Mouse (Mus musculus) liver, adult 2 months (tissue): Measurements from ENCODE around the gene Ncoa7. TPM values are rescaled to one million over a fixed set of nuclear protein-coding genes. Genes with fewer than 3 reads are reported as not detected.

Experiments
- DNase-seq: peaks from one replicate; pipeline ENCODE4 v3.0.0-alpha.2; 2011; ENCODE audit warnings: low read depth, low spot score; ENCODE audit errors: extremely low read depth
- H3K27ac ChIP-seq: fragments of 200-500 bp; replicated peaks from 2 replicates; pipeline ENCODE4 v1.5.1; 2012; ENCODE audit warnings: low read depth, mild to moderate bottlenecking, control low read depth, inconsistent platforms, low read length; ENCODE audit not compliant: insufficient read depth
- H3K27me3 ChIP-seq: fragments of 200-500 bp; 2 replicates; pipeline ENCODE4 v1.6.1; 2012; ENCODE audit warnings: mild to moderate bottlenecking, moderate library complexity, low read length, inconsistent platforms; ENCODE audit not compliant: control insufficient read depth, insufficient read depth
- H3K36me3 ChIP-seq: fragments of 200-500 bp; 2 replicates; pipeline ENCODE4 v1.6.1; 2012; ENCODE audit warnings: low read length, inconsistent platforms; ENCODE audit not compliant: control insufficient read depth, insufficient read depth
- H3K4me1 ChIP-seq: fragments of 200-500 bp; 2 replicates; pipeline ENCODE4 v1.6.1; 2011; ENCODE audit warnings: low read length; ENCODE audit not compliant: control insufficient read depth, insufficient read depth
- H3K4me3 ChIP-seq: fragments of 200-500 bp; 2 replicates; pipeline ENCODE4 v1.5.1; 2011; ENCODE audit warnings: low read depth, mild to moderate bottlenecking, control low read depth, low read length, moderate library complexity; ENCODE audit not compliant: insufficient read depth
- H3K79me2 ChIP-seq: fragments of 200-500 bp; 2 replicates; pipeline ENCODE4 v1.6.1; 2012; ENCODE audit warnings: inconsistent platforms, mild to moderate bottlenecking, low read length, moderate library complexity; ENCODE audit not compliant: control insufficient read depth, insufficient read depth
- H3K9ac ChIP-seq: fragments of 200-500 bp; 2 replicates; pipeline ENCODE4 v1.6.1; 2012; ENCODE audit warnings: low read depth, mild to moderate bottlenecking, control low read depth, inconsistent platforms, low read length
- CTCF ChIP-seq: fragments of 200-500 bp; IDR thresholded peaks from 2 replicates; pipeline ENCODE4 v1.5.1; 2011; ENCODE audit warnings: low read depth, low read length, control low read depth
- POLR2A ChIP-seq: fragments of 200-500 bp; IDR thresholded peaks from 2 replicates; pipeline ENCODE4 v1.6.1; 2011; ENCODE audit warnings: low read length, control low read depth; ENCODE audit not compliant: insufficient read depth; ENCODE audit errors: extremely low read depth
- whole genome bisulfite sequencing: fragments of 180-500 bp; shearing (Covaris S2); methylation state at CpG from one replicate; pipeline ENCODE4 v1.1.7; 2018; 5-methylcytosine and 5-hydroxymethylcytosine counted together
- polyA plus RNA-seq: library from polyadenylated mRNA; depleted of rRNA; stranded (reverse); fragments of >200 nt; gene quantifications from 2 replicates; pipeline ENCODE4 v1.2.3, GENCODE M21; 2012
- total RNA-seq: library from RNA; depleted of rRNA; stranded (reverse); fragments of >200 nt; gene quantifications from 2 replicates; pipeline ENCODE4 v1.2.3, GENCODE M21; 2014

Ncoa7 gene
- total and polyA plus RNA-seq, 2 experiments = 0.27 to 2.1 TPM

DNA sequence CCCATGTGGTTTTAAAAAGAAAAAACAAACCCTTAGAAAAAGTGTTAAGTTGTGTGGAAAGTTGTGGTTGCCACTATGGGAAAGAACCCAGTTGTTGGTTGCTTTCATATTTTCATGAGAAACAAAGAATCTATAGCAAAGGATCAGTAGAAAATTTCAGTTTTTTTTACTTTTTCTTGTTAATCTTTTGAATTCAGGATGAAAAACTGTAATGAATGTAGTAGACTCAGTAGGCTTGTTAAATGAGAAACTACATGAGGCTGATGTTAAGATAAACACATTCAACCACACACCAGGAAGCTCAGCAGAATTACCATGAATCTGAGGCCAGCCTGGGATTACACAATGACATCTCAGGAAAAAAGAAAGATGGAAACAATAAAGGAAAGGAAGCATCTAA lies 87.0 kb downstream of the Ncoa7 start:
- H3K9ac ChIP-seq = no peak overlapping the region
- H3K36me3 ChIP-seq = no peaks in the 10 kb centered on the region
- DNase-seq = no peak
- TF ChIP-seq POLR2A (no peak), CTCF (no peak)
- no peak overlapping the region for H3K4me3 ChIP-seq
- peaks cover 2% of the 10 kb centered on the region; the same call in 1 of the 2 replicates for H3K4me1 ChIP-seq
- no peaks in the 10 kb centered on the region for H3K27me3 ChIP-seq
- no peak overlapping the region for H3K27ac ChIP-seq
- no peaks in the 10 kb centered on the region for H3K79me2 ChIP-seq

DNA sequence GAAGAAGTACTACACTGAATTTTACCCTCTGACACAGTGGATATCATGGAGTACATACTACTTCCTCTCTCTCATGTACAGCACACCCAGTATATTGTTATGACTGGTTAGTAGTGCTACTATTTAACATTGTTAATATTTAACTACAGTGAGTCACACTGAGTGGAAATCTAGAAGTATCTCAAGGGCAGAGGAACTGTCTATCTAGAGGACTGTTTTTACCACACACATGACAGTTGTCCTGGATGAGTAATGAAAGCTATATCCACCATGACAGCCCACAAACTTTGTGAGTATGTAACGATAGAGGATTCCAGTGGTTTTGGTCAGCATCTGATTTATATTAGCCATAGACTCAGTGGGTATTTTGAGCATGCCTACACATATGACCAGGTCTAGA lies 90.6 kb downstream of the Ncoa7 start:
- no peak for DNase-seq
- TF ChIP-seq POLR2A (no peak), CTCF (no peak)
- Histone ChIP-seq H3K4me3 (no peak overlapping the region), H3K79me2 (no peaks in the 10 kb centered on the region), H3K27ac (no peak overlapping the region), H3K4me1 (no peaks in the 10 kb centered on the region), H3K36me3 (no peaks in the 10 kb centered on the region), H3K27me3 (no peaks in the 10 kb centered on the region), H3K9ac (no peak overlapping the region)
- 91% methylated on average over 1 of the region's 1 CpGs for WGBS

DNA sequence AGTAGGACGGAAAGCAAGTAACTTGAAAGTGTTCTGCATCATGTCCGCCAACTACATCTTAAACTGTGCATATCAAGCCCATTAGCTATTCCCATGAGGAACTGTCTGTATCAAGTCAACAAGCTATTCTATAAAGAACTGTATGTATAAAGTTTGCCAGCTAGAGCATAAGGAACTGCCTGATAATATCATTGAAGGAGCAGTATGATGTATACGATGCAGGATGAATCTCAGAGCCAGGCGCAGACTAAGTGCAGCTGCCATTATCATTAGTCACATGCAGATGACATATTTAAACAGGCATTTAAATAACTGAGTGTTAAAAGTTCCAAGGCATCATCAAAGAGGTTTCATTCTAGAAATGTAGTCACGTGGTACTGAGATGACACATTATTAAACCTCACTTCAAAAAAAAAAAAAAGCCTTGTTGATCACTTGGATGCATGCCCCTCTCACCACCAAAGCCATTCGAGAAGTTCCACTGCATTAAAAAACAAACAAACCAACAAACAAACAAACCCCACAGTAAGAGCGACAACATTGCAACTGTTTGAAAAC lies 93.2 kb downstream of the Ncoa7 start:
- Histone ChIP-seq H3K27ac (no peak overlapping the region), H3K4me1 (no peaks in the 10 kb centered on the region), H3K36me3 (no peaks in the 10 kb centered on the region), H3K27me3 (no peaks in the 10 kb centered on the region), H3K4me3 (no peak overlapping the region), H3K9ac (no peak overlapping the region), H3K79me2 (no peaks in the 10 kb centered on the region)
- no peak for TF ChIP-seq POLR2A
- TF ChIP-seq CTCF = no peak
- DNase-seq = no peak
- WGBS = 85% methylated on average over 7 of the region's 7 CpGs

DNA sequence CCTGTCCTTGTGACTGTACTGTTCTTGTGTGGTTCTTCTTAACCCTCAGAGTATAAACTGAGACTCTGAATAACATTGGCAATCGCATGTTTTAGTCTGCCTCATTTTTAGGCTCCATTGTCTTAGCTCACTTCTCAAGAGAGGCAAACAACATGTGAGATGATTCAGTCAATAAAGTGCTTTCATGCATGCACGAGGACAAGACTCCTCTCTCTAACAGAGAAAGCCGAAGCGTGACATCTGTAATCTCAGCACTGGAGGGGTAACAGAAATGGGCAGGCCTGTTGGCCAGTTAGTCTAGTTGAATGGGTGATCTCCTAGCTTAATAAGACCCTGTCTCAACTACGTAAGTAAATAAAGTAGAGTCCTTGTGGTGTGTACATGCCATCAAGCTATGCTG lies 95.1 kb downstream of the Ncoa7 start:
- 97% methylated on average over 5 of the region's 5 CpGs for WGBS
- H3K36me3 ChIP-seq = no peaks in the 10 kb centered on the region
- no peak for DNase-seq

DNA sequence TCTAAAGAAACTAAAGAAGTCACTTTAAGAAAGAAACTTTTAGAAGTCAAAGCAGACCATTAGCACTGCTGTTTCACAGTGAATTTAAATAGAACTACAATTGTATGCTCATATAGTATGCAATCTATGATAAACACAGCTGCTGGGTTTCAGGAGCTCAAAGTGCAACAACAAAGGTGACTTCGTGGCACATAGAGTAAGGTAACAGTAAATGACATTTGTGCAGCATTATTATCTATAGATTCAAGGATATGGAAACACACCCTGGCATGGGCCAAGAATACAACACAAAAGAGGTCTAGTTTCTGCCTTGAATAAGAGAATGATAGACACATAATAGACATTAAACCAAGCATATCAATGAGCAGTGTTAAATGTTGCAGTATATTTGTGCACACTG lies 100.5 kb downstream of the Ncoa7 start:
- WGBS = 77% methylated on average over 1 of the region's 1 CpGs
- Histone ChIP-seq H3K4me3 (no peak overlapping the region), H3K79me2 (no peaks in the 10 kb centered on the region), H3K4me1 (no peaks in the 10 kb centered on the region), H3K36me3 (no peaks in the 10 kb centered on the region; the same call in 1 of the 2 replicates), H3K9ac (no peak overlapping the region), H3K27me3 (no peaks in the 10 kb centered on the region), H3K27ac (no peak overlapping the region)
- TF ChIP-seq CTCF = no peak
- TF ChIP-seq POLR2A = no peak
- no peak for DNase-seq

More for the DNA sequence above, 95.1 kb downstream of the Ncoa7 start:
- no peaks in the 10 kb centered on the region for H3K4me1 ChIP-seq
- no peak overlapping the region for H3K4me3 ChIP-seq
- no peaks in the 10 kb centered on the region for H3K79me2 ChIP-seq
- no peak for TF ChIP-seq POLR2A
- no peak for TF ChIP-seq CTCF
- H3K9ac ChIP-seq = no peak overlapping the region
- no peak overlapping the region for H3K27ac ChIP-seq
- H3K27me3 ChIP-seq = no peaks in the 10 kb centered on the region

DNA sequence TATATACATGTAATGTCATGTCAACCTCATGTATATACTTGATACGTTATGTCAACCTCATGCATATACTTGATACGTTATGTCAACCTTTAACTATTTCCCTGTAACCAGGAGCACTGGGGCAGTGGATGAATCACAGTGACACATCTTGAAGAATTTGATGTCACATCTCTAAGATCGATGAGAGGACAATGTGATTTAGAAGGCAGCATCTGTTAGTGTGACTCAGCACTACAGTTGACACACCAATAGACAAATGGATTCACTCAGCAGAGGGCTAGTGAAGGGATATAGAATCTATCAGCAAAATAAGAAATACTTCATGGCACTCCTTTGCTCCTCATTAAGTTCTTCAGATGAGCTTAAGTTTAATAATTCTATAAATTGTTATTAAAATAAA lies 116.3 kb downstream of the Ncoa7 start:
- Histone ChIP-seq H3K4me3 (no peak overlapping the region), H3K36me3 (no peaks in the 10 kb centered on the region), H3K9ac (no peak overlapping the region), H3K79me2 (no peaks in the 10 kb centered on the region), H3K27ac (no peak overlapping the region), H3K27me3 (no peaks in the 10 kb centered on the region), H3K4me1 (no peaks in the 10 kb centered on the region)
- 94% methylated on average over 3 of the region's 3 CpGs for WGBS
- TF ChIP-seq CTCF (no peak), POLR2A (no peak)
- no peak for DNase-seq
